Mouse (Mus musculus): ENCODE measurements around the gene Gabrr1. TPM values are rescaled to one million over a fixed set of nuclear protein-coding genes. Genes with fewer than 3 reads are reported as not detected.
"Not testable (repeated sequence)": the region's sequence is repeated elsewhere in the genome, so short reads cannot be mapped to it uniquely, and the experiment has no call there.

Gabrr1 gene
- not detected in 2 replicates for polyA plus RNA-seq (2015; fragmentation: Nextera tagmentation; extraction: Ambion mirVana)

GRCm38 (mm10) chr4:33132221-33132620 is at the start of gene Gabrr1:
Gene Gabrr1 (plus strand): TSS chr4:33132521.
- H3K4me2 ChIP-seq (ENCODE audit: low read depth, low read length), result no peak within 1 kb of the TSS
- no peaks in the 10 kb centered on the region for H3K36me3 ChIP-seq (ENCODE audit: control insufficient read depth, insufficient read depth, low read length)
- H3K4me3 ChIP-seq (ENCODE audit: low read length), result no peak within 1 kb of the TSS
- no peak for ATAC-seq
- H3K27ac ChIP-seq (ENCODE audit: low read length), result no peak within 1 kb of the TSS
- H3K9me3 ChIP-seq (ENCODE audit: control insufficient read depth, low read length), result no peaks in the 10 kb centered on the region
- H3K4me1 ChIP-seq (ENCODE audit: control insufficient read depth, insufficient read depth, low read length), result no peaks in the 10 kb centered on the region
- 54% methylated on average over 11 of the region's 11 CpGs for WGBS
- no peaks in the 10 kb centered on the region for H3K27me3 ChIP-seq (replicated peaks; ENCODE audit: control insufficient read depth, insufficient read depth, low read length)
- H3K9ac ChIP-seq (ENCODE audit: low read depth, low read length), result no peak within 1 kb of the TSS

GRCm38 (mm10) chr4:33099118-33099694 is 33.1 kb upstream of the Gabrr1 start:
- no peak for ATAC-seq

GRCm38 (mm10) chr4:33109720-33110458 is 22.4 kb upstream of the Gabrr1 start:
- ATAC-seq, result no peak
- H3K4me3 ChIP-seq (ENCODE audit: low read length), result no peak overlapping the region
- H3K27me3 ChIP-seq (replicated peaks; ENCODE audit: control insufficient read depth, insufficient read depth, low read length), result no peaks in the 10 kb centered on the region
- peaks cover 2% of the 10 kb centered on the region; the same call in 1 of the 2 replicates for H3K4me1 ChIP-seq (ENCODE audit: control insufficient read depth, insufficient read depth, low read length)
- H3K36me3 ChIP-seq (ENCODE audit: control insufficient read depth, insufficient read depth, low read length), result no peaks in the 10 kb centered on the region
- no peak overlapping the region for H3K9ac ChIP-seq (ENCODE audit: low read depth, low read length)
- no peaks in the 10 kb centered on the region for H3K9me3 ChIP-seq (ENCODE audit: control insufficient read depth, low read length)
- no peak overlapping the region for H3K4me2 ChIP-seq (ENCODE audit: low read depth, low read length)
- 44% methylated on average over 14 of the region's 14 CpGs for WGBS
- H3K27ac ChIP-seq (ENCODE audit: low read length), result no peak overlapping the region

More at GRCm38 (mm10) chr4:33099118-33099694, 33.1 kb upstream of the Gabrr1 start:
- 82% methylated on average over 6 of the region's 6 CpGs for WGBS
- H3K9me3 ChIP-seq (ENCODE audit: control insufficient read depth, low read length), result no peaks in the 10 kb centered on the region
- H3K4me1 ChIP-seq (ENCODE audit: control insufficient read depth, insufficient read depth, low read length), result no peaks in the 10 kb centered on the region
- no peaks in the 10 kb centered on the region for H3K27me3 ChIP-seq (replicated peaks; ENCODE audit: control insufficient read depth, insufficient read depth, low read length)
- no peak overlapping the region for H3K9ac ChIP-seq (ENCODE audit: low read depth, low read length)
- H3K36me3 ChIP-seq (ENCODE audit: control insufficient read depth, insufficient read depth, low read length), result no peaks in the 10 kb centered on the region
- H3K4me3 ChIP-seq (ENCODE audit: low read length), result no peak overlapping the region
- H3K27ac ChIP-seq (ENCODE audit: low read length), result no peak overlapping the region
- no peak overlapping the region for H3K4me2 ChIP-seq (ENCODE audit: low read depth, low read length)

GRCm38 (mm10) chr4:33110845-33111244 is 21.5 kb upstream of the Gabrr1 start:
- Histone ChIP-seq H3K27ac (ENCODE audit: low read length) (no peak overlapping the region), H3K4me1 (ENCODE audit: control insufficient read depth, insufficient read depth, low read length) (peaks cover 2% of the 10 kb centered on the region; the same call in 1 of the 2 replicates), H3K4me2 (ENCODE audit: low read depth, low read length) (no peak overlapping the region), H3K27me3 (replicated peaks; ENCODE audit: control insufficient read depth, insufficient read depth, low read length) (no peaks in the 10 kb centered on the region), H3K9me3 (ENCODE audit: control insufficient read depth, low read length) (no peaks in the 10 kb centered on the region), H3K36me3 (ENCODE audit: control insufficient read depth, insufficient read depth, low read length) (no peaks in the 10 kb centered on the region), H3K4me3 (ENCODE audit: low read length) (no peak overlapping the region), H3K9ac (ENCODE audit: low read depth, low read length) (no peak overlapping the region)
- ATAC-seq, result no peak
- WGBS, result 85% methylated on average over 7 of the region's 7 CpGs

GRCm38 (mm10) chr4:33111358-33111757 is 21.0 kb upstream of the Gabrr1 start:
- Histone ChIP-seq H3K9ac (ENCODE audit: low read depth, low read length) (no peak overlapping the region), H3K9me3 (ENCODE audit: control insufficient read depth, low read length) (no peaks in the 10 kb centered on the region), H3K4me3 (ENCODE audit: low read length) (no peak overlapping the region), H3K4me1 (ENCODE audit: control insufficient read depth, insufficient read depth, low read length) (peaks cover 2% of the 10 kb centered on the region; the same call in 1 of the 2 replicates), H3K27ac (ENCODE audit: low read length) (no peak overlapping the region), H3K4me2 (ENCODE audit: low read depth, low read length) (no peak overlapping the region), H3K36me3 (ENCODE audit: control insufficient read depth, insufficient read depth, low read length) (no peaks in the 10 kb centered on the region), H3K27me3 (replicated peaks; ENCODE audit: control insufficient read depth, insufficient read depth, low read length) (no peaks in the 10 kb centered on the region)
- ATAC-seq, result no peak
- 83% methylated on average over 9 of the region's 9 CpGs for WGBS

GRCm38 (mm10) chr4:33112866-33113265 is 19.5 kb upstream of the Gabrr1 start:
- H3K36me3 ChIP-seq (ENCODE audit: control insufficient read depth, insufficient read depth, low read length); H3K27ac ChIP-seq (ENCODE audit: low read length); ATAC-seq; H3K4me3 ChIP-seq (ENCODE audit: low read length); H3K27me3 ChIP-seq (replicated peaks; ENCODE audit: control insufficient read depth, insufficient read depth, low read length); H3K9me3 ChIP-seq (ENCODE audit: control insufficient read depth, low read length); H3K9ac ChIP-seq (ENCODE audit: low read depth, low read length); H3K4me1 ChIP-seq (ENCODE audit: control insufficient read depth, insufficient read depth, low read length); H3K4me2 ChIP-seq (ENCODE audit: low read depth, low read length): not testable (repeated sequence)
- WGBS, result 92% methylated on average over 10 of the region's 14 CpGs

GRCm38 (mm10) chr4:33119118-33119517 is 13.2 kb upstream of the Gabrr1 start:
- H3K4me2 ChIP-seq (ENCODE audit: low read depth, low read length); H3K36me3 ChIP-seq (ENCODE audit: control insufficient read depth, insufficient read depth, low read length); H3K9me3 ChIP-seq (ENCODE audit: control insufficient read depth, low read length); H3K9ac ChIP-seq (ENCODE audit: low read depth, low read length); H3K4me3 ChIP-seq (ENCODE audit: low read length); H3K4me1 ChIP-seq (ENCODE audit: control insufficient read depth, insufficient read depth, low read length); H3K27ac ChIP-seq (ENCODE audit: low read length); ATAC-seq; H3K27me3 ChIP-seq (replicated peaks; ENCODE audit: control insufficient read depth, insufficient read depth, low read length): not testable (repeated sequence)
- 5% methylated on average over 3 of the region's 3 CpGs for WGBS

- ATAC-seq, result no peak
- Histone ChIP-seq H3K4me2 (ENCODE audit: low read depth, low read length) (no peak overlapping the region), H3K27ac (ENCODE audit: low read length) (no peak overlapping the region), H3K36me3 (ENCODE audit: control insufficient read depth, insufficient read depth, low read length) (no peaks in the 10 kb centered on the region), H3K9ac (ENCODE audit: low read depth, low read length) (no peak overlapping the region), H3K27me3 (replicated peaks; ENCODE audit: control insufficient read depth, insufficient read depth, low read length) (no peaks in the 10 kb centered on the region), H3K9me3 (ENCODE audit: control insufficient read depth, low read length) (no peaks in the 10 kb centered on the region), H3K4me1 (ENCODE audit: control insufficient read depth, insufficient read depth, low read length) (no peaks in the 10 kb centered on the region), H3K4me3 (ENCODE audit: low read length) (no peak overlapping the region)
- WGBS, result 63% methylated on average over 6 of the region's 6 CpGs
Observed at GRCm38 (mm10) chr4:33124493-33124892, 7.8 kb upstream of the Gabrr1 start.

- H3K4me2 ChIP-seq (ENCODE audit: low read depth, low read length), result no peak overlapping the region
Observed at GRCm38 (mm10) chr4:33125409-33126084, 6.8 kb upstream of the Gabrr1 start.

More at GRCm38 (mm10) chr4:33125409-33126084, 6.8 kb upstream of the Gabrr1 start:
- Histone ChIP-seq H3K4me3 (ENCODE audit: low read length) (no peak overlapping the region), H3K4me1 (ENCODE audit: control insufficient read depth, insufficient read depth, low read length) (no peaks in the 10 kb centered on the region), H3K9me3 (ENCODE audit: control insufficient read depth, low read length) (no peaks in the 10 kb centered on the region), H3K9ac (ENCODE audit: low read depth, low read length) (no peak overlapping the region), H3K36me3 (ENCODE audit: control insufficient read depth, insufficient read depth, low read length) (no peaks in the 10 kb centered on the region), H3K27ac (ENCODE audit: low read length) (no peak overlapping the region), H3K27me3 (replicated peaks; ENCODE audit: control insufficient read depth, insufficient read depth, low read length) (no peaks in the 10 kb centered on the region)
- no peak for ATAC-seq
- WGBS, result 53% methylated on average over 10 of the region's 10 CpGs

Measured in intestine, embryonic 16.5 days (tissue).